Mouse (Mus musculus) CD4-positive helper T cell, adult 2 months (primary cell): ENCODE results near the gene Xrcc6.
A peak's percentile ranks its signal among the peaks of the same experiment; 100 is the strongest.

Source experiments
- DNase-seq: peaks from one replicate; pipeline ENCODE4 v3.0.0-alpha.2; 2012; ENCODE audit warnings: low read depth, missing footprints, low spot score

The Xrcc6 gene

GRCm38 (mm10) chr15:81987646-81988045 is at the start of gene Xrcc6:
Gene Xrcc6 (plus strand): TSS chr15:81987835.
- DNase-seq = no peak

GRCm38 (mm10) chr15:81938246-81938645 is 49.4 kb upstream of the Xrcc6 start:
- peak; percentile 28 for DNase-seq

GRCm38 (mm10) chr15:81939157-81939715 is 48.4 kb upstream of the Xrcc6 start:
- no peak for DNase-seq

- no peak for DNase-seq
Measured at GRCm38 (mm10) chr15:81939774-81940173, 47.9 kb upstream of the Xrcc6 start.

GRCm38 (mm10) chr15:81940219-81940618 is 47.4 kb upstream of the Xrcc6 start:
- no peak for DNase-seq

GRCm38 (mm10) chr15:81941010-81941409 is 46.6 kb upstream of the Xrcc6 start:
- no peak for DNase-seq

- no peak for DNase-seq
Measured at GRCm38 (mm10) chr15:81943176-81943749, 44.4 kb upstream of the Xrcc6 start.

GRCm38 (mm10) chr15:81949076-81949475 is 38.6 kb upstream of the Xrcc6 start:
- no peak for DNase-seq

- no peak for DNase-seq
Measured at GRCm38 (mm10) chr15:81949476-81950131, 38.0 kb upstream of the Xrcc6 start.

GRCm38 (mm10) chr15:81950716-81951115 is 36.9 kb upstream of the Xrcc6 start:
- DNase-seq = no peak

GRCm38 (mm10) chr15:81951159-81951558 is 36.5 kb upstream of the Xrcc6 start:
- no peak for DNase-seq

GRCm38 (mm10) chr15:81952310-81952709 is 35.3 kb upstream of the Xrcc6 start:
- DNase-seq = no peak

- DNase-seq = no peak
Measured at GRCm38 (mm10) chr15:81954151-81954583, 33.5 kb upstream of the Xrcc6 start.

- no peak for DNase-seq
Measured at GRCm38 (mm10) chr15:81954716-81955115, 32.9 kb upstream of the Xrcc6 start.

GRCm38 (mm10) chr15:81955414-81955813 is 32.2 kb upstream of the Xrcc6 start:
- DNase-seq = no peak

- DNase-seq = peak; percentile 67
Measured at GRCm38 (mm10) chr15:81956457-81956856, 31.2 kb upstream of the Xrcc6 start.

GRCm38 (mm10) chr15:81957598-81957997 is 30.0 kb upstream of the Xrcc6 start:
- DNase-seq = no peak

- DNase-seq = no peak
Measured at GRCm38 (mm10) chr15:81958906-81959305, 28.7 kb upstream of the Xrcc6 start.

GRCm38 (mm10) chr15:81960171-81961077 is 27.2 kb upstream of the Xrcc6 start, which contains the start of gene Pmm1:
Gene Pmm1 (minus strand): TSS chr15:81960930.
- peak; percentile 98 for DNase-seq

GRCm38 (mm10) chr15:81961078-81961451 is 26.6 kb upstream of the Xrcc6 start:
- no peak for DNase-seq

GRCm38 (mm10) chr15:81964262-81964661 is 23.4 kb upstream of the Xrcc6 start:
- DNase-seq = no peak

GRCm38 (mm10) chr15:81964980-81965545 is 22.6 kb upstream of the Xrcc6 start:
- DNase-seq = no peak
